17 mouse cellular contexts compared by ENCODE assay signal in genomic region chr2:62484906-62485305, GRCm38 (mm10). TPM values are rescaled to one million over a fixed set of nuclear protein-coding genes. Genes with fewer than 3 reads are reported as not detected.
DNase-seq lines count a peak whose midpoint lies in the region; ATAC-seq and TF ChIP-seq lines count a peak whose summit lies in the region.
"Had no signal": no experiment of that assay in that cellular context is flagged by ENCODE, and none has a peak within 500 bp of the region (broad histone marks: within the 10 kb centered on the region; RNA-seq: fewer than 3 reads in every experiment).

No protein-coding gene starts in this region.

- peak; percentile 4 for DNase-seq in adrenal gland, adult 2 months
- DNase-seq in adrenal gland, postnatal 4 days (ENCODE audit: low spot score in 2 of 2) = no peak
- peak; percentile 6 for DNase-seq in kidney, postnatal 14 days
- DNase-seq in kidney, adult 9 months = no peak
- peak; percentile 57 for DNase-seq in 416B (ENCODE audit: low read depth)
- no peak for DNase-seq in gastrocnemius, postnatal 25 days
- DNase-seq: cerebellum, adult 9-11 months; gastrocnemius, postnatal 36 days had no signal

- TF ChIP-seq POLR2A in embryonic fibroblast, embryonic 13.5 days (IDR thresholded peaks at IDR 0.05; ENCODE audit: low read depth, low read length) = no peak

- TF ChIP-seq CTCF in embryonic fibroblast, embryonic 13.5 days (IDR thresholded peaks at IDR 0.05; ENCODE audit: borderline replicate concordance, insufficient read depth, low read length) = peak; percentile 20; the same call in 1 of the 2 replicates

- H3K4me1 ChIP-seq in embryonic fibroblast, embryonic 13.5 days (ENCODE audit: control insufficient read depth, insufficient read depth, low read length) = no peaks in the 10 kb centered on the region
- H3K4me1 ChIP-seq: embryonic facial prominence, embryonic 13.5 days; limb, embryonic 12.5 days had no signal

- ATAC-seq in inflammation-experienced regulatory T-cells, adult 6 months = no peak
- ATAC-seq: forebrain, embryonic 16.5 days had no signal

- no peak overlapping the region for H3K4me3 ChIP-seq in embryonic fibroblast, embryonic 13.5 days (ENCODE audit: insufficient read depth, low read length)
- H3K4me3 ChIP-seq: embryonic facial prominence, embryonic 13.5 days; limb, embryonic 12.5 days had no signal

- no peak overlapping the region for H3K27ac ChIP-seq in embryonic fibroblast, embryonic 13.5 days (ENCODE audit: insufficient read depth, low read length)
- H3K27ac ChIP-seq: embryonic facial prominence, embryonic 13.5 days; limb, embryonic 12.5 days; macrophage had no signal

RNA-seq across cellular contexts. Expression of gene Gcg, which starts 1.5 kb away (rescaled TPM):
- total RNA-seq in adrenal gland, adult 2 months (2021) = not detected
- polyA plus RNA-seq in adrenal gland, adult 2 months (2012; rRNA removed) = not detected in 2 replicates
- total RNA-seq in adrenal gland, postnatal 4 days (2021) = 100 to 1,000 TPM in 1 of 2 experiments, not detected in 1; 240 TPM
- not detected in 2 replicates for polyA plus RNA-seq in embryonic fibroblast, embryonic 13.5 days (2011; ENCODE audit: insufficient read length, low read depth, missing spikeins)
- not detected for total RNA-seq in gastrocnemius, postnatal 25 days (2021)
- 10 to 100 TPM in 1 of 3 experiments, not detected in 2; 13.2 TPM for polyA plus RNA-seq in inflammation-experienced regulatory T-cells, adult 6 months (2017; shearing (Covaris generic))
- total RNA-seq: adrenal gland, postnatal 36 days; gastrocnemius, postnatal 36 days; layer of hippocampus, postnatal 10 days had no signal
- polyA plus RNA-seq: embryonic facial prominence, embryonic 13.5 days; heart, embryonic 16.5 days; macrophage had no signal

Comparison
In these comparisons a context has a peak if more than half of its experiments do, and no peak if none do; other contexts are left out.
1. DNase-seq: peak in adrenal gland, adult 2 months (single experiment), kidney, postnatal 14 days (single experiment) and 416B (single experiment); none in adrenal gland, postnatal 4 days (0 of 2), kidney, adult 9 months (single experiment) and gastrocnemius, postnatal 25 days (single experiment).